Mouse (Mus musculus) E14TG2a.4 (cell line): ENCODE measurements at regions not wholly inside any gene's neighbourhood (a gene's known extent, or its start where the extent isn't known, plus 50 kb on each side); places are given as distances from the start of the nearest gene placed in this dataset.

Source experiments
- CTCF ChIP-seq: conservative IDR thresholded peaks from 2 replicates; pipeline ENCODE4 v1.5.1; 2014; ENCODE audit warnings: low read length
- NANOG ChIP-seq: IDR thresholded peaks from 2 replicates; pipeline ENCODE4 v1.6.1; 2014; ENCODE audit warnings: borderline replicate concordance, low read length, mixed read lengths
- POU5F1 ChIP-seq: IDR thresholded peaks from 2 replicates; pipeline ENCODE4 v1.6.1; 2014; ENCODE audit warnings: low read length, borderline replicate concordance

- TF ChIP-seq CTCF, result no peak
- no peak for TF ChIP-seq NANOG
- no peak for TF ChIP-seq POU5F1
These were observed 288.8 kb upstream of the Zfp637 start for GRCm38 (mm10) chr6:117552006-117552667.
